Mouse (Mus musculus): ENCODE results near the gene Ankmy2. TPM values are rescaled to one million over a fixed set of nuclear protein-coding genes. Genes with fewer than 3 reads are reported as not detected.
"Not testable (repeated sequence)": the region's sequence is repeated elsewhere in the genome, so short reads cannot be mapped to it uniquely, and the experiment has no call there.

Gene Ankmy2
- polyA plus RNA-seq, 1 experiment, result 16.6 TPM

DNA sequence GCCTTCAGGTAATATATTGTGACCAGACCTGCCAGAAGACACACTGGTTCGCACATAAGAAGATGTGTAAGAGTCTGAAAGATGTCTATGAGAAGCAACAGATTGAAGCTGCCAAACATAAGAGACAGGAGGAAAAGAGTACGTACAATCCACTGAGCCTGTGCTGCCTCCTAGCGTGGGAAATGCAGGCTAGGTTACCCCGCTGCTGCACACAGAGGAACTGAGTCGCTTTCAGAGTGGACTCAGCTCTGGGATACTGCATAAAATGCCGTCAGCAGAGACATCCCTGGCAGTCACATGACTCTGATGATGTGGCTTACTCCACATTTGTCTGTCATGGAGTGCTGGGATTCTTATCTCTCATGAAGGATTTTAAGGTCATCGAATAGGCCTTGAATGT lies 38.1 kb downstream of the Ankmy2 start:
- H3K4me3 ChIP-seq (ENCODE audit: insufficient read depth, low read depth, low read length), result no peak overlapping the region
- peak overlapping the region; percentile 45 for H3K27ac ChIP-seq (replicated peaks; ENCODE audit: low read depth, low read length)
- no peaks in the 10 kb centered on the region for H3K4me1 ChIP-seq (ENCODE audit: control insufficient read depth, insufficient read depth, insufficient read length, low read length)

- H3K4me3 ChIP-seq (ENCODE audit: insufficient read depth, low read depth, low read length); H3K4me1 ChIP-seq (ENCODE audit: control insufficient read depth, insufficient read depth, insufficient read length, low read length): not testable (repeated sequence)
Observed at GRCm38 (mm10) chr12:36205579-36206119, 48.7 kb downstream of the Ankmy2 start.

DNA sequence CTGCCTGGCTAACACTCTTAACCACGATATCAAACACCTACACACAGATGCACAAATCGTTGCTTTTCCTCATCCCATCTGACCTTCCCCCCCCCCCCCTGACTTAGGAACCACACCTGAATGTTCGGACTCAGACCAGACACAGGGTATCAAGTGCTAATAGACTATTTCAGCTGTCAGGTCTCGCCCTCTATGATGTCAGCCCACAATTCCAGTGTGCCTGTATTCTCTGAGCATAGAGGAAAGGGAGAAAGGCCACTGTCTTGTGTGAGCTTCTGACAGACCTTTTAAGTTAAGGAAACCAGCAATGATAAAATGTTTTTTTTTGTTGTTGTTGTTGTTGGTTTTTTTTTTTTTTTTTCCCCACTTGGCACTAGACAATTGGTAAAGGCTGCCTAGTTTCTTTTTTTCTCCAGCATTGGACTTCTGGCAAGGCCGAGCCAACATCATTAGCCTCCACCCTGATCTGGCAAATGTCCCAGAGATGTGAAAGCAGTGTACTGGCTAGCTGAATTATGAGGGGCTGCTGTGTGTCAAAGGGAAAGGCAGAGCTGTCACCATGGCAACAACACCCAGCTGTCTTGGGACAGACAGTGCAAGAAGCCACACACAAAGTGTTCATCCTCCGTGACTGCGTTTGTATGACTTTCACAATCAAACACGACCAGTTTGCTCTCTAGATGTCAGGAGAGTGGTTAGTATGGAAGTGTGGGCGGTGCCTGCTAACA lies 50.3 kb downstream of the Ankmy2 start:
- Histone ChIP-seq H3K4me3 (ENCODE audit: insufficient read depth, low read depth, low read length) (peak overlapping the region; percentile 19), H3K27ac (replicated peaks; ENCODE audit: low read depth, low read length) (0 out of 2 replicates have a peak overlapping the region, but pooled peaks have one; percentile 10), H3K4me1 (ENCODE audit: control insufficient read depth, insufficient read depth, insufficient read length, low read length) (0 out of 2 replicates have a peak, but pooled peaks cover 3% of the 10 kb centered on the region)

More at GRCm38 (mm10) chr12:36205579-36206119, 48.7 kb downstream of the Ankmy2 start:
- not testable (repeated sequence) for H3K27ac ChIP-seq (replicated peaks; ENCODE audit: low read depth, low read length)

GRCm38 (mm10) chr12:36207800-36208148 lies 50.9 kb downstream of the Ankmy2 start:
- Histone ChIP-seq H3K4me3 (ENCODE audit: insufficient read depth, low read depth, low read length) (peak overlapping the region; percentile 19), H3K27ac (replicated peaks; ENCODE audit: low read depth, low read length) (no peak overlapping the region), H3K4me1 (ENCODE audit: control insufficient read depth, insufficient read depth, insufficient read length, low read length) (0 out of 2 replicates have a peak, but pooled peaks cover 3% of the 10 kb centered on the region)

- Histone ChIP-seq H3K4me1 (ENCODE audit: control insufficient read depth, insufficient read depth, insufficient read length, low read length) (0 out of 2 replicates have a peak, but pooled peaks cover 3% of the 10 kb centered on the region), H3K4me3 (ENCODE audit: insufficient read depth, low read depth, low read length) (no peak overlapping the region), H3K27ac (replicated peaks; ENCODE audit: low read depth, low read length) (no peak overlapping the region)
Observed at GRCm38 (mm10) chr12:36208456-36208855, 51.5 kb downstream of the Ankmy2 start.

DNA sequence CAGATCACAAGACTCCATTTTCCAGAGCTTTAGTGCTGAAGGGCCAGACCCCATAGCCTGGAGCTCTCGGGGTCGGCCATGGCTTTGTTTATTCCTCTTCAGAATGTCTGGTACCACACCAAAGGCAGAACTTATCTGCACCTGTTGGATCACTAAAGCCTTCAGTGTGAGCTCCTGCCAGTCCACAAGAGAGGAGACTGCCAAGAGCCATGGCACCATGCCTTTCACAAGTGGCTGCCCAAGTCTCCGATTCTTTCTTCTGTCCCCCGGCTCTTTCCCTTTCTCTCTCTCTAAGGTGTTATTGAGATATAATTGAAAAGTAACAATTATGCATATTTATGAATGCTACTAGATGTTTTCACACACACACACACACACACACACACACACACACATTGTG lies 53.2 kb downstream of the Ankmy2 start:
- no peak overlapping the region for H3K4me3 ChIP-seq (ENCODE audit: insufficient read depth, low read depth, low read length)
- no peak overlapping the region for H3K27ac ChIP-seq (replicated peaks; ENCODE audit: low read depth, low read length)
- H3K4me1 ChIP-seq (ENCODE audit: control insufficient read depth, insufficient read depth, insufficient read length, low read length), result 0 out of 2 replicates have a peak, but pooled peaks cover 3% of the 10 kb centered on the region

- H3K27ac ChIP-seq (replicated peaks; ENCODE audit: low read depth, low read length), result no peak overlapping the region
Observed at GRCm38 (mm10) chr12:36214389-36215148, 57.7 kb downstream of the Ankmy2 start.

DNA sequence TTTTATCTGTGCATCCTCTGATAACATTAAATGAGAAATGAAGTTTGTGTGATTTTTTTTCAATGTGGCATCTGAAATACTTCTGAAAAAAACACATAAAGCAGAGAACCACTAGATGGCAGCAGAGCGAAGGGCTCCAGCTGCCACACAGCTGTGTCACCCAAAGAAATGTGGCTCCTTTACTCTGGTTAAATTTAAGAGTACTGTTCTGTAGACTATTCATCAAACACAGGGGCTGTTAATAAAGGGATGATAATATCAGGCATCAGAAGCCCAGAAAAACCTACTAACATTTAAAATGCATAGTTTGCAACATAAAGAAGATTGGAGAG lies 58.2 kb downstream of the Ankmy2 start:
- no peak overlapping the region for H3K27ac ChIP-seq (replicated peaks; ENCODE audit: low read depth, low read length)
- H3K4me1 ChIP-seq (ENCODE audit: control insufficient read depth, insufficient read depth, insufficient read length, low read length), result no peaks in the 10 kb centered on the region
- H3K4me3 ChIP-seq (ENCODE audit: insufficient read depth, low read depth, low read length), result no peak overlapping the region

More at GRCm38 (mm10) chr12:36214389-36215148, 57.7 kb downstream of the Ankmy2 start:
- H3K4me1 ChIP-seq (ENCODE audit: control insufficient read depth, insufficient read depth, insufficient read length, low read length), result no peaks in the 10 kb centered on the region
- no peak overlapping the region for H3K4me3 ChIP-seq (ENCODE audit: insufficient read depth, low read depth, low read length)

DNA sequence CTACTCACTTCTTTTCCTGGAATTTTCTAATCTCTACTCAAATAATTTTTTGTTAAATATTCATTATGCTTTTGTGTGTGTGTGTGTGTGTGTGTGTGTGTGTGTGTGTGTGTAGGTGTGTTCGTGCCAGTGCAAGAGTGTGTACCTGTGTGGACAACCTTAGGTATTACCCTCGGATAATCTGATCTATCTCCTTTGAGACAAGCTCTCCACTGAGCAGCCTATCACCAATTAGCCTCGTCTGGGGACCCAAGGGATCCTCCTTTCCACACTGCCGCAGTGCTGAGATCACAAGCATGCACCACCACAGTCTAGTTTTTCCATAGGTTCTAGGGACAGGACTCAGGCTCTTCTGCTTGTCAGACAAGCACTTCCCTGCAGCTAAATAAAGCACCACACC lies 59.3 kb downstream of the Ankmy2 start:
- Histone ChIP-seq H3K27ac (replicated peaks; ENCODE audit: low read depth, low read length) (no peak overlapping the region), H3K4me1 (ENCODE audit: control insufficient read depth, insufficient read depth, insufficient read length, low read length) (no peaks in the 10 kb centered on the region), H3K4me3 (ENCODE audit: insufficient read depth, low read depth, low read length) (no peak overlapping the region)

GRCm38 (mm10) chr12:36216905-36217304 lies 60.0 kb downstream of the Ankmy2 start:
- Histone ChIP-seq H3K4me1 (ENCODE audit: control insufficient read depth, insufficient read depth, insufficient read length, low read length) (no peaks in the 10 kb centered on the region), H3K4me3 (ENCODE audit: insufficient read depth, low read depth, low read length) (no peak overlapping the region), H3K27ac (replicated peaks; ENCODE audit: low read depth, low read length) (no peak overlapping the region)

DNA sequence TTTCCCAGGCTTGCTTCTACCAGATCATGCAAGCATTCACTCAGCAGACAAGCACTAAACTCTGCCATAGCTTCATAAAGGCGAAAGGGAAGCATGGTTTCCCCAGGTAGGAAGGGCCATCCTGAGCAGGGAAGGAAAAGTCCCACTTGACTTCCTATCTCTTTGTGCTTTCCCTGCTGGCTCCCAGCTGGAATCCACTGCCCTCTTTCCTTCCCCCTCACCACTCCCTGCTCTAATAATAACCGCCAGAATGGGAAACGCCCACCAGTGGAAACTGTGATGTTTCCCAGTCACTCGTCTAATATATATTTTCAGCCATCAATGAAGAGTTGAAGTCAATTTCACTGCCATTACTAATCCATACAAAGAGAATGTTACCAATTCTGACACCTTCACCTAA lies 67.5 kb downstream of the Ankmy2 start:
- 0 out of 2 replicates have a peak overlapping the region, but pooled peaks have one; percentile 24 for H3K27ac ChIP-seq (replicated peaks; ENCODE audit: low read depth, low read length)
- H3K4me3 ChIP-seq (ENCODE audit: insufficient read depth, low read depth, low read length), result no peak overlapping the region
- H3K4me1 ChIP-seq (ENCODE audit: control insufficient read depth, insufficient read depth, insufficient read length, low read length), result peaks cover 2% of the 10 kb centered on the region; the same call in 1 of the 2 replicates

DNA sequence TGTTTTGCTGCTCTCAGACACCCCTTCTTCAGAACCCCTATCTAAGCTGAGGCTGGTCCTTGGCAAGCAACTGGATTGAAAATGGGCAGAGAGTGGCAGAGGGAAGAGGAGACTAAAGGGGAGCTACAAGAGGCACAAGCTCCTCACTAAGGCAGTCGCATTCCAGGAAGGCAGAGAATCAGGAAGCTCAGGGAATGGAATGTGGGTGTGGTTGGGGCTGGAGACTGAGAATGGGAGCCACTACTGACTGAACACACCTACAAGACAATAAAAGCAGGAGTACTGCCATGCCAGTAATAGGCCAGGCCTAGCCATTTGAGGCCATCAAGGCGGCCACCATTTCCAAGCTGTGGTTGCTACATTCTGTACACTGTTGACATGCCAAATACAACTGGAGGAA lies 74.5 kb downstream of the Ankmy2 start:
- no peak overlapping the region for H3K4me3 ChIP-seq (ENCODE audit: insufficient read depth, low read depth, low read length)
- H3K4me1 ChIP-seq (ENCODE audit: control insufficient read depth, insufficient read depth, insufficient read length, low read length), result 0 out of 2 replicates have a peak, but pooled peaks cover 2% of the 10 kb centered on the region
- H3K27ac ChIP-seq (replicated peaks; ENCODE audit: low read depth, low read length), result no peak overlapping the region

GRCm38 (mm10) chr12:36241171-36241570 lies 84.3 kb downstream of the Ankmy2 start:
- Histone ChIP-seq H3K27ac (replicated peaks; ENCODE audit: low read depth, low read length) (no peak overlapping the region), H3K4me3 (ENCODE audit: insufficient read depth, low read depth, low read length) (no peak overlapping the region), H3K4me1 (ENCODE audit: control insufficient read depth, insufficient read depth, insufficient read length, low read length) (no peaks in the 10 kb centered on the region)

Measured in brown adipose tissue, adult 24 weeks (tissue).